Mouse (Mus musculus) 3T3-L1 (cell line): ENCODE measurements at regions not wholly inside any gene's neighbourhood (a gene's known extent, or its start where the extent isn't known, plus 50 kb on each side); places are given as distances from the start of the nearest gene placed in this dataset.

Experiments used
- DNase-seq: peaks from one replicate; pipeline ENCODE4 v3.0.0-alpha.2; 2015; ENCODE audit warnings: low read depth, low spot score

GRCm38 (mm10) chr6:89256022-89256421, 106.4 kb downstream of the Plxna1 start:
- DNase-seq, result no peak

- no peak for DNase-seq
Measured at GRCm38 (mm10) chr6:89256630-89257292, 105.7 kb downstream of the Plxna1 start.

GRCm38 (mm10) chr6:89257416-89257815, 105.0 kb downstream of the Plxna1 start:
- no peak for DNase-seq

- no peak for DNase-seq
Measured at GRCm38 (mm10) chr6:89258140-89258539, 104.3 kb downstream of the Plxna1 start.

GRCm38 (mm10) chr6:89259406-89259994, 102.9 kb downstream of the Plxna1 start:
- DNase-seq, result no peak

- no peak for DNase-seq
Measured at GRCm38 (mm10) chr6:89262958-89263357, 99.5 kb downstream of the Plxna1 start.

GRCm38 (mm10) chr6:89265296-89265695, 97.1 kb downstream of the Plxna1 start:
- DNase-seq, result no peak
